Mouse (Mus musculus): Measurements from ENCODE around the gene Strn4.

Strn4 gene

GRCm38 (mm10) chr7:16879796-16880547 is 64.3 kb downstream of the Strn4 start:
- no peak for DNase-seq

DNA sequence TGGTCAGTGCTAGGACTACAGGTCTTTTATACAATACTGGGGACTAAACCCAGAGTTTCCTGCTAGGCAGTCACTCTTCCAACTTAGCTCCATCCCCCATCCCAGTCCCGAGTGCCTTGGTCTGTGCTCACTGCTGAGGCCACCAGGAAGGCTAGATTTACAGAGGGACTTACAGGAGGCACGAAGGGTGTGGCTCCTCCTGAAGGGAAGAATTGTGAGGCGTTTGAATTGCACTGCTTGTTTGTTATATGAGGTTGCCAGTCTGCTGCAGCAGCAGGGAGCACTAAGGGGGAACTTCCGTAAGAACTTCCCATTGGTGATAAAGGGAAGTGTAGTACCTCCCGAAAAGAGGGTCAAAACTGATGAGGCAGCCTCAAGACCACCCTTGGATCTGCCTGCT is 64.9 kb downstream of the Strn4 start:
- DNase-seq: no peak

DNA sequence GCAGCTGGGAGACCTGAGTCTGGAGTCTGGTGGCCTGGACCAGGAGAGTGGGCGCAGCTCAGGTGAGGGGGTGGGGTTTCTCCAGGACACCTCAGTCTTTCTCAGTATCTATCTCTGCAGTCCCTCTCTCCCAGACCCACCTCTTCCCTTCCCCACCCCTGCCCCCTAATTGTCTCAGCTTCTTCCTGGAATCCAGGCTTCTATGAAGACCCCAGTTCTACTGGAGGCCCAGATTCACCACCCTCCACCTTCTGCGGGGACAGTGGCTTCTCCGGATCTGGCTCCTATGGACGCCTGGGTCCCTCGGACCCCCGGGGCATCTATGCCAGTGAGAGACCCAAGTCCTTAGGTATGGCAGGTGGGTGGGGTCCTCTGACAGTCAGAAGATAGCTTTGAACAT is 67.5 kb downstream of the Strn4 start:
- DNase-seq: no peak

DNA sequence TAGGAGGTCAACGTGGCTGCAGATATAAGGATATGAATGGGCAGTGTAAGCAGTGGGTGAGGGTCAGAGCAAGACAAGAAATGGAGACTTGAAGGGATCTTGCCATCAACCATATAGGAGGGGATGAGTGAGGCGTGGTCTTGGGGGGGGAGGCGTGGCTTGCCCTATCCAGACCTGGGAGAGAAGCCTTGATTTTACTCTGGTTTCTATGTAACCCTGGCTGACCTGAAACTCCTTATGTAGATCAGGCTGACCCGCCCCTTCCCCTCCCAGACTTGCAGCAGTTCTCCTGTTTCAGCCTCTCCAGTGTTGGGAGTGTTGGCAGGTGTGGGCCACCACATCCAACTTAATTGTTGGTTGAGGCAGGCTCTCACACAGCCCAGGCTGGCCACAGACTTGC is 68.6 kb downstream of the Strn4 start:
- no peak for DNase-seq

DNA sequence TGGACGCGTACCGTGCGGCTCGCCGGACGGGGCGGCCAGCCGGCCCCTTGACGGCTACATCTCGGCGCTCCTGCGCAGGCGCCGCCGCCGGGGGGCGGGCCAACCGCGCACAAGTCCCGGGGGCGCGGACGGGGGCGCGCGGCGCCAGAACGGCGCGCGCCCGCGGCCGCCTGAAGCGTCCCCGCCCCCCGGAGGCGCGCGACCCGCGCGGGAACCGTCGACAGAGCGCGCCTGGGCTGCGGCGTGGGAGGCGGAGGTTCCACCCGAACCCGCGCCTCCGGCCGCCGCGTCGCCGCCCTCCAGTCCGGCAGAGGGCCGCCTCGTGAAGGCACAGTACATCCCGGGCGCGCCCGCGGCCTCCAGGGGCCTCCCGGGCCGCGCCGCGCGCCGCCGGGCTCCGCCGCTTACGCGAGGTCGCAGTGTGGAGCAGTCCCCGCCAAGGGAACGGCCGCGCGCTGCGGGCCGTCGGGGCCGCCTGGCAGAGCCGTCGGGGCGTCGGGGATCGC is 69.6 kb downstream of the Strn4 start:
- no peak for DNase-seq

DNA sequence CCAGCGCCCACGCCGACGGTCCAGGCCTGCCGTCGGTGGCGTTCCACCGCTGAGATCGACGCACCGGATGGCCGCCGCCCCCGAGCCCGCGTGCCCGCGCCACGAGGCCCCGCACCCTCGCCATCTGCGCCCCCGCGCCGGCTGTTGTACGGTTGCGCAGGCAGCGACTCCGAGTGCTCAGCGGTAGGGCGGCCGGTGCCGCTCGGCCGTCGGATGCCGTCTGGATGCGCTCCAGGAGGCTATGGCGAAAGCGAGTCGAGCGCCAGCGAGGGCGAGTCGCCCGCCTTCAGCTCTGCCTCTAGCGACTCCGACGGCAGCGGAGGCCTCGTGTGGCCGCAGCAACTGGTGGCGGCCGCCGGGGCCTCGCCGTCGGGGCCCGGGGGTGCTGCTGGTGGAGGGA is 70.2 kb downstream of the Strn4 start:
- DNase-seq: no peak
